Mouse (Mus musculus) neural tube, embryonic 15.5 days (tissue): Measurements from ENCODE around the gene Cdkal1. TPM values are rescaled to one million over a fixed set of nuclear protein-coding genes. Genes with fewer than 3 reads are reported as not detected.
A peak's percentile ranks its signal among the peaks of the same experiment; 100 is the strongest.

ENCODE experiments used
- ATAC-seq: fragments of 200-750 bp; cut with Nextera tagmentation; 2 replicates; pipeline ENCODE4 v1.8.0; 2017; ENCODE audit warnings: mild to moderate bottlenecking, moderate TSS enrichment, moderate library complexity; ENCODE audit not compliant: low FRiP score
- H3K27ac ChIP-seq: fragments of 300-500 bp; sonication (generic); replicated peaks from 2 replicates; pipeline ENCODE4 v1.5.1; 2015; ENCODE audit warnings: mild to moderate bottlenecking, inconsistent platforms
- H3K27me3 ChIP-seq: fragments of 300-500 bp; sonication (generic); replicated peaks from 2 replicates; pipeline ENCODE4 v1.6.1; 2015; ENCODE audit warnings: inconsistent platforms
- H3K36me3 ChIP-seq: fragments of 300-500 bp; sonication (generic); 2 replicates; pipeline ENCODE4 v1.6.1; 2015; ENCODE audit warnings: inconsistent platforms
- H3K4me1 ChIP-seq: fragments of 300-500 bp; sonication (generic); 2 replicates; pipeline ENCODE4 v1.6.1; 2015; ENCODE audit warnings: inconsistent platforms
- H3K4me2 ChIP-seq: fragments of 300-500 bp; sonication (generic); 2 replicates; pipeline ENCODE4 v1.6.1; 2015; ENCODE audit warnings: inconsistent platforms, mild to moderate bottlenecking, moderate library complexity
- H3K4me3 ChIP-seq: fragments of 300-500 bp; sonication (generic); replicated peaks from 2 replicates; pipeline ENCODE4 v1.5.1; 2015; ENCODE audit warnings: mild to moderate bottlenecking, inconsistent platforms
- H3K9ac ChIP-seq: fragments of 300-500 bp; sonication (generic); replicated peaks from 2 replicates; pipeline ENCODE4 v1.6.1; 2015; ENCODE audit warnings: mild to moderate bottlenecking, inconsistent platforms
- H3K9me3 ChIP-seq: fragments of 300-500 bp; sonication (generic); replicated peaks from 2 replicates; pipeline ENCODE4 v1.6.1; 2016; ENCODE audit warnings: inconsistent platforms
- WGBS: fragments of 180-500 bp; shearing (Covaris S2); methylation state at CpG from one replicate; pipeline ENCODE4 v1.1.7; 2015; ENCODE audit warnings: mixed read lengths; 5-methylcytosine and 5-hydroxymethylcytosine counted together
- polyA plus RNA-seq: library from polyadenylated mRNA; unstranded; fragments of >200 nt; fragmentation: Nextera tagmentation; extraction: Ambion mirVana; gene quantifications from 2 replicates; pipeline ENCODE4 v1.2.1, GENCODE M21; 2015

Gene Cdkal1
- polyA plus RNA-seq, 1 experiment from 2014 or later, result 20.4 TPM

GRCm38 (mm10) chr13:29316271-29316670 lies 539.2 kb downstream of the Cdkal1 start:
- H3K36me3 ChIP-seq, result no peaks in the 10 kb centered on the region
- no peak overlapping the region for H3K27ac ChIP-seq
- no peaks in the 10 kb centered on the region for H3K27me3 ChIP-seq
- no peak for ATAC-seq
- no peaks in the 10 kb centered on the region for H3K9me3 ChIP-seq
- H3K4me3 ChIP-seq, result no peak overlapping the region
- H3K9ac ChIP-seq, result no peak overlapping the region
- no peak overlapping the region for H3K4me2 ChIP-seq
- no peaks in the 10 kb centered on the region for H3K4me1 ChIP-seq
- WGBS, result 94% methylated on average over 5 of the region's 5 CpGs

GRCm38 (mm10) chr13:29312026-29312425 lies 543.4 kb downstream of the Cdkal1 start:
- Histone ChIP-seq H3K27ac (no peak overlapping the region), H3K9me3 (no peaks in the 10 kb centered on the region), H3K4me2 (no peak overlapping the region), H3K27me3 (no peaks in the 10 kb centered on the region), H3K4me3 (no peak overlapping the region), H3K4me1 (no peaks in the 10 kb centered on the region), H3K9ac (no peak overlapping the region), H3K36me3 (no peaks in the 10 kb centered on the region)
- 24% methylated on average over 2 of the region's 2 CpGs for WGBS
- no peak for ATAC-seq

GRCm38 (mm10) chr13:29307420-29307819 lies 548.1 kb downstream of the Cdkal1 start:
- 51% methylated on average over 6 of the region's 6 CpGs for WGBS
- Histone ChIP-seq H3K4me3 (no peak overlapping the region), H3K9me3 (no peaks in the 10 kb centered on the region), H3K9ac (no peak overlapping the region), H3K27ac (no peak overlapping the region), H3K36me3 (no peaks in the 10 kb centered on the region), H3K27me3 (no peaks in the 10 kb centered on the region), H3K4me2 (no peak overlapping the region), H3K4me1 (no peaks in the 10 kb centered on the region)
- no peak for ATAC-seq

GRCm38 (mm10) chr13:29292608-29293240 lies 562.8 kb downstream of the Cdkal1 start:
- Histone ChIP-seq H3K27me3 (no peaks in the 10 kb centered on the region), H3K9ac (no peak overlapping the region), H3K9me3 (no peaks in the 10 kb centered on the region), H3K36me3 (no peaks in the 10 kb centered on the region), H3K4me1 (no peaks in the 10 kb centered on the region), H3K27ac (no peak overlapping the region), H3K4me3 (no peak overlapping the region), H3K4me2 (no peak overlapping the region)
- ATAC-seq, result no peak
- WGBS, result 89% methylated on average over 9 of the region's 9 CpGs

GRCm38 (mm10) chr13:29290569-29290968 lies 564.9 kb downstream of the Cdkal1 start:
- H3K27ac ChIP-seq, result no peak overlapping the region
- no peaks in the 10 kb centered on the region for H3K9me3 ChIP-seq
- no peak overlapping the region for H3K9ac ChIP-seq
- H3K4me1 ChIP-seq, result no peaks in the 10 kb centered on the region
- no peak overlapping the region for H3K4me3 ChIP-seq
- H3K27me3 ChIP-seq, result no peaks in the 10 kb centered on the region
- no peak for ATAC-seq
- H3K4me2 ChIP-seq, result no peak overlapping the region
- H3K36me3 ChIP-seq, result no peaks in the 10 kb centered on the region
- 79% methylated on average over 4 of the region's 4 CpGs for WGBS

GRCm38 (mm10) chr13:29285058-29285457 lies 570.4 kb downstream of the Cdkal1 start:
- 43% methylated on average over 3 of the region's 3 CpGs for WGBS
- no peak overlapping the region for H3K27ac ChIP-seq

GRCm38 (mm10) chr13:29281556-29281955 lies 573.9 kb downstream of the Cdkal1 start:
- Histone ChIP-seq H3K27ac (no peak overlapping the region), H3K36me3 (no peaks in the 10 kb centered on the region), H3K4me1 (no peaks in the 10 kb centered on the region), H3K9ac (no peak overlapping the region), H3K4me2 (no peak overlapping the region), H3K4me3 (no peak overlapping the region), H3K9me3 (no peaks in the 10 kb centered on the region), H3K27me3 (no peaks in the 10 kb centered on the region)
- no peak for ATAC-seq
- WGBS, result 53% methylated on average over 6 of the region's 6 CpGs

More at GRCm38 (mm10) chr13:29285058-29285457, 570.4 kb downstream of the Cdkal1 start:
- H3K4me2 ChIP-seq, result no peak overlapping the region
- H3K9ac ChIP-seq, result no peak overlapping the region
- no peaks in the 10 kb centered on the region for H3K9me3 ChIP-seq
- H3K4me1 ChIP-seq, result no peaks in the 10 kb centered on the region
- no peaks in the 10 kb centered on the region for H3K36me3 ChIP-seq
- no peak overlapping the region for H3K4me3 ChIP-seq
- ATAC-seq, result no peak
- H3K27me3 ChIP-seq, result no peaks in the 10 kb centered on the region

GRCm38 (mm10) chr13:29278156-29278555 lies 577.3 kb downstream of the Cdkal1 start:
- no peak for ATAC-seq
- 56% methylated on average over 4 of the region's 4 CpGs for whole genome bisulfite sequencing
- no peak overlapping the region for H3K27ac ChIP-seq
- H3K27me3 ChIP-seq, result no peaks in the 10 kb centered on the region
- no peaks in the 10 kb centered on the region for H3K36me3 ChIP-seq
- no peak overlapping the region for H3K9ac ChIP-seq
- H3K4me1 ChIP-seq, result peaks cover 14% of the 10 kb centered on the region; the same call in 1 of the 2 replicates
- H3K9me3 ChIP-seq, result no peaks in the 10 kb centered on the region
- no peak overlapping the region for H3K4me2 ChIP-seq
- H3K4me3 ChIP-seq, result no peak overlapping the region

GRCm38 (mm10) chr13:29274296-29274695 lies 581.2 kb downstream of the Cdkal1 start:
- Histone ChIP-seq H3K4me3 (no peak overlapping the region), H3K27ac (no peak overlapping the region), H3K4me1 (peaks cover 15% of the 10 kb centered on the region; the same call in 1 of the 2 replicates), H3K4me2 (no peak overlapping the region), H3K36me3 (no peaks in the 10 kb centered on the region), H3K27me3 (no peaks in the 10 kb centered on the region), H3K9me3 (no peaks in the 10 kb centered on the region), H3K9ac (no peak overlapping the region)
- 0 out of 2 replicates have a peak, but pooled peaks have one; percentile 18 for ATAC-seq
- 52% methylated on average over 11 of the region's 11 CpGs for WGBS

- no peak overlapping the region for H3K4me2 ChIP-seq
- no peak overlapping the region for H3K9ac ChIP-seq
- H3K27me3 ChIP-seq, result no peaks in the 10 kb centered on the region
- no peaks in the 10 kb centered on the region for H3K36me3 ChIP-seq
- H3K4me3 ChIP-seq, result no peak overlapping the region
- no peak for ATAC-seq
- H3K27ac ChIP-seq, result no peak overlapping the region; the same call in 1 of the 2 replicates
- WGBS, result 44% methylated on average over 4 of the region's 4 CpGs
- H3K4me1 ChIP-seq, result peaks cover 15% of the 10 kb centered on the region; the same call in 1 of the 2 replicates
- no peaks in the 10 kb centered on the region for H3K9me3 ChIP-seq
These were observed 581.7 kb downstream of the Cdkal1 start for GRCm38 (mm10) chr13:29273693-29274221.

- Histone ChIP-seq H3K4me3 (no peak overlapping the region), H3K9me3 (no peaks in the 10 kb centered on the region), H3K4me2 (no peak overlapping the region), H3K9ac (no peak overlapping the region), H3K27ac (no peak overlapping the region), H3K27me3 (no peaks in the 10 kb centered on the region), H3K36me3 (no peaks in the 10 kb centered on the region), H3K4me1 (peaks cover 15% of the 10 kb centered on the region; the same call in 1 of the 2 replicates)
- no peak for ATAC-seq
These were observed 584.0 kb downstream of the Cdkal1 start for GRCm38 (mm10) chr13:29271451-29271850.

GRCm38 (mm10) chr13:29264015-29264711 lies 591.3 kb downstream of the Cdkal1 start:
- Histone ChIP-seq H3K9ac (no peak overlapping the region), H3K9me3 (no peaks in the 10 kb centered on the region), H3K4me3 (no peak overlapping the region), H3K27ac (no peak overlapping the region), H3K4me1 (peaks cover 8% of the 10 kb centered on the region), H3K4me2 (no peak overlapping the region), H3K36me3 (no peaks in the 10 kb centered on the region), H3K27me3 (no peaks in the 10 kb centered on the region)
- ATAC-seq, result no peak
- WGBS, result 38% methylated on average over 11 of the region's 11 CpGs
